Mouse (Mus musculus): ENCODE measurements around the gene Cnnm2. TPM values are rescaled to one million over a fixed set of nuclear protein-coding genes. Genes with fewer than 3 reads are reported as not detected.

The Cnnm2 gene
- polyA plus RNA-seq, 1 experiment from 2014 or later, result 3.8 TPM

- Histone ChIP-seq H3K27ac (ENCODE audit: low read length) (no peak overlapping the region), H3K4me1 (replicated peaks; ENCODE audit: control insufficient read depth, insufficient read depth, low read length) (no peaks in the 10 kb centered on the region), H3K9me3 (ENCODE audit: control insufficient read depth, low read length) (0 out of 2 replicates have a peak, but pooled peaks cover 4% of the 10 kb centered on the region), H3K4me2 (ENCODE audit: low read length) (no peak overlapping the region), H3K27me3 (replicated peaks; ENCODE audit: control insufficient read depth, insufficient read depth, low read length) (no peaks in the 10 kb centered on the region), H3K36me3 (ENCODE audit: control insufficient read depth, insufficient read depth) (peaks cover 33% of the 10 kb centered on the region), H3K9ac (replicated peaks; ENCODE audit: low read depth, low read length) (no peak overlapping the region), H3K4me3 (replicated peaks; ENCODE audit: low read length) (no peak overlapping the region)
- WGBS, result 79% methylated on average over 3 of the region's 3 CpGs
- ATAC-seq, result no peak
These were observed 131.5 kb downstream of the Cnnm2 start for GRCm38 (mm10) chr19:46892856-46893255.

- no peak overlapping the region for H3K9ac ChIP-seq (replicated peaks; ENCODE audit: low read depth, low read length)
- no peak for ATAC-seq
- no peak overlapping the region for H3K4me3 ChIP-seq (replicated peaks; ENCODE audit: low read length)
- no peak overlapping the region for H3K27ac ChIP-seq (ENCODE audit: low read length)
- H3K9me3 ChIP-seq (ENCODE audit: control insufficient read depth, low read length), result 0 out of 2 replicates have a peak, but pooled peaks cover 4% of the 10 kb centered on the region
- no peaks in the 10 kb centered on the region for H3K27me3 ChIP-seq (replicated peaks; ENCODE audit: control insufficient read depth, insufficient read depth, low read length)
- WGBS, result 87% methylated on average over 7 of the region's 7 CpGs
- H3K4me2 ChIP-seq (ENCODE audit: low read length), result no peak overlapping the region
- H3K4me1 ChIP-seq (replicated peaks; ENCODE audit: control insufficient read depth, insufficient read depth, low read length), result no peaks in the 10 kb centered on the region
- peaks cover 33% of the 10 kb centered on the region for H3K36me3 ChIP-seq (ENCODE audit: control insufficient read depth, insufficient read depth)
These were observed 132.1 kb downstream of the Cnnm2 start for GRCm38 (mm10) chr19:46893484-46893883.

GRCm38 (mm10) chr19:46897135-46897534, 135.7 kb downstream of the Cnnm2 start:
- H3K36me3 ChIP-seq (ENCODE audit: control insufficient read depth, insufficient read depth), result peaks cover 15% of the 10 kb centered on the region
- no peak overlapping the region for H3K9ac ChIP-seq (replicated peaks; ENCODE audit: low read depth, low read length)
- no peak overlapping the region for H3K4me2 ChIP-seq (ENCODE audit: low read length)
- no peak overlapping the region for H3K27ac ChIP-seq (ENCODE audit: low read length)
- no peak overlapping the region for H3K4me3 ChIP-seq (replicated peaks; ENCODE audit: low read length)
- no peaks in the 10 kb centered on the region for H3K4me1 ChIP-seq (replicated peaks; ENCODE audit: control insufficient read depth, insufficient read depth, low read length)
- WGBS, result 87% methylated on average over 3 of the region's 3 CpGs
- H3K27me3 ChIP-seq (replicated peaks; ENCODE audit: control insufficient read depth, insufficient read depth, low read length), result no peaks in the 10 kb centered on the region
- no peak for ATAC-seq
- H3K9me3 ChIP-seq (ENCODE audit: control insufficient read depth, low read length), result 0 out of 2 replicates have a peak, but pooled peaks cover 4% of the 10 kb centered on the region

- ATAC-seq, result no peak
- H3K4me2 ChIP-seq (ENCODE audit: low read length), result no peak overlapping the region
- no peak overlapping the region for H3K4me3 ChIP-seq (replicated peaks; ENCODE audit: low read length)
- H3K27ac ChIP-seq (ENCODE audit: low read length), result no peak overlapping the region
- H3K27me3 ChIP-seq (replicated peaks; ENCODE audit: control insufficient read depth, insufficient read depth, low read length), result no peaks in the 10 kb centered on the region
- WGBS, result 92% methylated on average over 5 of the region's 5 CpGs
- no peak overlapping the region for H3K9ac ChIP-seq (replicated peaks; ENCODE audit: low read depth, low read length)
- H3K36me3 ChIP-seq (ENCODE audit: control insufficient read depth, insufficient read depth), result peaks cover 15% of the 10 kb centered on the region
- H3K9me3 ChIP-seq (ENCODE audit: control insufficient read depth, low read length), result 0 out of 2 replicates have a peak, but pooled peaks cover 4% of the 10 kb centered on the region
- H3K4me1 ChIP-seq (replicated peaks; ENCODE audit: control insufficient read depth, insufficient read depth, low read length), result no peaks in the 10 kb centered on the region
These were observed 136.8 kb downstream of the Cnnm2 start for GRCm38 (mm10) chr19:46898222-46898621.

GRCm38 (mm10) chr19:46899306-46899705, 137.9 kb downstream of the Cnnm2 start:
- H3K4me1 ChIP-seq (replicated peaks; ENCODE audit: control insufficient read depth, insufficient read depth, low read length), result no peaks in the 10 kb centered on the region
- ATAC-seq, result no peak
- H3K27me3 ChIP-seq (replicated peaks; ENCODE audit: control insufficient read depth, insufficient read depth, low read length), result no peaks in the 10 kb centered on the region
- no peak overlapping the region for H3K9ac ChIP-seq (replicated peaks; ENCODE audit: low read depth, low read length)
- WGBS, result 59% methylated on average over 5 of the region's 5 CpGs
- 0 out of 2 replicates have a peak, but pooled peaks cover 4% of the 10 kb centered on the region for H3K9me3 ChIP-seq (ENCODE audit: control insufficient read depth, low read length)
- H3K4me2 ChIP-seq (ENCODE audit: low read length), result no peak overlapping the region
- H3K36me3 ChIP-seq (ENCODE audit: control insufficient read depth, insufficient read depth), result peaks cover 15% of the 10 kb centered on the region
- H3K4me3 ChIP-seq (replicated peaks; ENCODE audit: low read length), result no peak overlapping the region
- no peak overlapping the region for H3K27ac ChIP-seq (ENCODE audit: low read length)

- H3K9me3 ChIP-seq (ENCODE audit: control insufficient read depth, low read length), result 0 out of 2 replicates have a peak, but pooled peaks cover 4% of the 10 kb centered on the region
- H3K27me3 ChIP-seq (replicated peaks; ENCODE audit: control insufficient read depth, insufficient read depth, low read length), result no peaks in the 10 kb centered on the region
- 81% methylated on average over 5 of the region's 5 CpGs for WGBS
- H3K27ac ChIP-seq (ENCODE audit: low read length), result no peak overlapping the region
- H3K4me3 ChIP-seq (replicated peaks; ENCODE audit: low read length), result no peak overlapping the region
- no peak overlapping the region for H3K9ac ChIP-seq (replicated peaks; ENCODE audit: low read depth, low read length)
- no peak for ATAC-seq
- H3K36me3 ChIP-seq (ENCODE audit: control insufficient read depth, insufficient read depth), result peaks cover 15% of the 10 kb centered on the region
- H3K4me1 ChIP-seq (replicated peaks; ENCODE audit: control insufficient read depth, insufficient read depth, low read length), result no peaks in the 10 kb centered on the region
- no peak overlapping the region for H3K4me2 ChIP-seq (ENCODE audit: low read length)
These were observed 138.5 kb downstream of the Cnnm2 start for GRCm38 (mm10) chr19:46899871-46900270.

- no peaks in the 10 kb centered on the region for H3K27me3 ChIP-seq (replicated peaks; ENCODE audit: control insufficient read depth, insufficient read depth, low read length)
- no peak overlapping the region for H3K4me2 ChIP-seq (ENCODE audit: low read length)
- no peaks in the 10 kb centered on the region for H3K4me1 ChIP-seq (replicated peaks; ENCODE audit: control insufficient read depth, insufficient read depth, low read length)
- 94% methylated on average over 6 of the region's 6 CpGs for WGBS
- H3K4me3 ChIP-seq (replicated peaks; ENCODE audit: low read length), result no peak overlapping the region
- peaks cover 15% of the 10 kb centered on the region for H3K36me3 ChIP-seq (ENCODE audit: control insufficient read depth, insufficient read depth)
- no peak overlapping the region for H3K27ac ChIP-seq (ENCODE audit: low read length)
- H3K9ac ChIP-seq (replicated peaks; ENCODE audit: low read depth, low read length), result no peak overlapping the region
- no peak for ATAC-seq
- H3K9me3 ChIP-seq (ENCODE audit: control insufficient read depth, low read length), result 0 out of 2 replicates have a peak, but pooled peaks cover 4% of the 10 kb centered on the region
These were observed 139.4 kb downstream of the Cnnm2 start for GRCm38 (mm10) chr19:46900786-46901185.

GRCm38 (mm10) chr19:46901323-46901722, 139.9 kb downstream of the Cnnm2 start:
- Histone ChIP-seq H3K4me1 (replicated peaks; ENCODE audit: control insufficient read depth, insufficient read depth, low read length) (no peaks in the 10 kb centered on the region), H3K36me3 (ENCODE audit: control insufficient read depth, insufficient read depth) (peaks cover 12% of the 10 kb centered on the region), H3K27ac (ENCODE audit: low read length) (no peak overlapping the region), H3K9me3 (ENCODE audit: control insufficient read depth, low read length) (0 out of 2 replicates have a peak, but pooled peaks cover 4% of the 10 kb centered on the region), H3K9ac (replicated peaks; ENCODE audit: low read depth, low read length) (no peak overlapping the region), H3K4me2 (ENCODE audit: low read length) (no peak overlapping the region), H3K27me3 (replicated peaks; ENCODE audit: control insufficient read depth, insufficient read depth, low read length) (no peaks in the 10 kb centered on the region), H3K4me3 (replicated peaks; ENCODE audit: low read length) (no peak overlapping the region)
- no peak for ATAC-seq
- 95% methylated on average over 5 of the region's 5 CpGs for WGBS

GRCm38 (mm10) chr19:46903379-46903778, 142.0 kb downstream of the Cnnm2 start:
- no peaks in the 10 kb centered on the region for H3K9me3 ChIP-seq (ENCODE audit: control insufficient read depth, low read length)

GRCm38 (mm10) chr19:46904907-46905306, 143.5 kb downstream of the Cnnm2 start:
- Histone ChIP-seq H3K4me2 (ENCODE audit: low read length) (no peak overlapping the region), H3K27ac (ENCODE audit: low read length) (no peak overlapping the region), H3K36me3 (ENCODE audit: control insufficient read depth, insufficient read depth) (no peaks in the 10 kb centered on the region), H3K9ac (replicated peaks; ENCODE audit: low read depth, low read length) (no peak overlapping the region), H3K27me3 (replicated peaks; ENCODE audit: control insufficient read depth, insufficient read depth, low read length) (no peaks in the 10 kb centered on the region), H3K9me3 (ENCODE audit: control insufficient read depth, low read length) (no peaks in the 10 kb centered on the region), H3K4me3 (replicated peaks; ENCODE audit: low read length) (no peak overlapping the region), H3K4me1 (replicated peaks; ENCODE audit: control insufficient read depth, insufficient read depth, low read length) (no peaks in the 10 kb centered on the region)
- WGBS, result 78% methylated on average over 1 of the region's 1 CpGs
- ATAC-seq, result no peak

More at GRCm38 (mm10) chr19:46903379-46903778, 142.0 kb downstream of the Cnnm2 start:
- H3K36me3 ChIP-seq (ENCODE audit: control insufficient read depth, insufficient read depth), result no peaks in the 10 kb centered on the region
- H3K27ac ChIP-seq (ENCODE audit: low read length), result no peak overlapping the region
- H3K4me3 ChIP-seq (replicated peaks; ENCODE audit: low read length), result no peak overlapping the region
- H3K27me3 ChIP-seq (replicated peaks; ENCODE audit: control insufficient read depth, insufficient read depth, low read length), result no peaks in the 10 kb centered on the region
- H3K4me2 ChIP-seq (ENCODE audit: low read length), result no peak overlapping the region
- H3K4me1 ChIP-seq (replicated peaks; ENCODE audit: control insufficient read depth, insufficient read depth, low read length), result no peaks in the 10 kb centered on the region
- 90% methylated on average over 5 of the region's 5 CpGs for WGBS
- H3K9ac ChIP-seq (replicated peaks; ENCODE audit: low read depth, low read length), result no peak overlapping the region
- ATAC-seq, result no peak
